Mouse (Mus musculus) yolk sac, embryonic 10.5 days (tissue): ENCODE measurements at regions not wholly inside any gene's neighbourhood (a gene's known extent, or its start where the extent isn't known, plus 50 kb on each side); places are given as distances from the start of the nearest gene placed in this dataset.

ENCODE experiments used
- DNase-seq: peaks from one replicate; pipeline ENCODE4 v3.0.0-alpha.2; 2017; ENCODE audit warnings: low spot score

DNA sequence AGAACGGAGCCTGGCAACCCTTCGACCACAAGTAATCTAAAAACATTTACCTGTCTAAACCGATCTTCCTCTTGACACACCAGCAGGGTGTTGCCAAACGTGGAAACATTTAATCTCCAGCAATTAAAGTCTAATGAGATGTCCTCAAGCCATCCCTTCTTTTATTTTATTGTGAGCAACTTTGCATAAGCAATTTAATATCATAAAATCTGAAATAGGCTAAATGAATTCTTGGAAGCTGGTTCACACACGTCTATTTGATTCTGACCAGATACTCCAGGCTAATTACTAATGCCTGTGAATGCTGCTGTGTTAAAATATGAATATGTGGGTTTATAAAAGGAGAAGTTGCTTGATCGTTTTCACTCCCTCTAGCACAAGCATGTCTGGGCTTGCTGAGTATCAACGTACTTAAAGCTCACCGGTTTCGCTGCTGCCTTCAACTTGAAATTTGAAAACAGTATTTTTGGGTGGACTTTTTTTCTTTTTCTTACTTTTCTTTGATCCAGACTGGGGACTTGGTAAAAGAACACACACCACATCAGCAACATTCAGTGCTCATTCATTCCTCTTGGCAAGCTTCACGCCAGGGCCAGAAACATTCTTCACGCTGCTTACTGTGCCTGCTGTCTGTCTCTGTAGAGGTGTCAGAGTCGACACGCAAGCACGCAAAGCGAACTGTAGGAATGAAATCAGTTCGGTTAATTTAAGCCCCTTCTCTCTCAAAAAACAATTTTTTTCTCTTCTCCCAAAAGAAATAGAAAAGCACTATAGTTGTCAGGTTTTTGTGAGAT is 194.4 kb downstream of the Npr3 start:
- no peak for DNase-seq

DNA sequence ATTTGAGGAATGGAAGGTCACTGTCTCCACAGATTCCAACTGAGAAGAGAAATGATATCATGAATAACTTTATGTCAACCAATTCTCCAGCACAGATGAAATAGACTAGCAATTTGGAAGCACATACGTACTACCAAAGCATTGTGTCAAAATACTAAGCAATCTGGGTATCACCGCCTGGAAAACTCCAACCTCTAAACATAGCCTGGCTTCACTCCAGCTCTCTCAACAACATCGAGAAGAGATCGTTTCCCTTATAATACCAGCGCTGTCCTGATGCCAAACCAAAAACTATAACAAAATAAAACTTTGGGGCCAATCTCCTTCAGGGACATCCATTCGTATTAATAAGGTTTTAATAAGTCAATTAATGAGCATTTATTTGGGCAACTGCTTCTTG is 205.8 kb downstream of the Npr3 start:
- DNase-seq, result no peak

DNA sequence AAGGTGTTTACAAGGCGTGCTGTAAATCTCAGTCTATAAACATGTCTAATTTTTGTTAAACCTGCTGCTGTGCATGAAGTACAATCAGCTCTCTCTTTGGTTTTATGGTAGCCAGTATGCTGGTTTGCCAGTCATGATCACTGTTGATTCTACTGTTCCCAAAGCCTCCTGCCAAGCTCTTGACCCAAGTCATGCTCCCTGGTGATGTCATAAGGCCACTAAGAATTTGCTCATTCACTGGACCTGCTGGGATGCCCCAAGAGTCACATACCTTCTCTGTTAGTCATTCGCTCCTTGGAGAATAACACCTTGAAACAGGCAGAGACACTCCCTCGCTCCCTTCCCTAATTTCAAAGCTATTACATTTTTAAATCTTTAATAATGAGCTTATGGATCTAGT is 207.2 kb downstream of the Npr3 start:
- DNase-seq, result no peak

DNA sequence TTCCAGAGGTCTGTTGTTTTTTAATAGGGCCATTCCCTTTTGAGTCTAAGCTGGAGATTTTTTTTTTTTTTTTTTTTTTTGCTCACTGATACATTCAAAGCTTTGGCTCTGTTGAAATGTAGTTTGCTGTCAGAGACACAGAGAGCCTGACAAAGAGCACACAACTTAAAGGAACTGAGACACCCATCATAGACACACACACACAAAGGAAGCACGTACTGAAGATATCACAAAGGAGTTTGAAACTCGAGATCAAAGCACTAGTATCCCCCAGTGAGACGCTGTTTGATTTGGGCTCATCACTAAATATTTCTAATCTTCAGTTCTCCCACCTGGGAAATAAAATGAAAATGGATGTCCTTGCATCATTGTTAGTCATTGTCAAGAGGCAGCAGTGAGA is 210.0 kb downstream of the Npr3 start:
- DNase-seq, result no peak

DNA sequence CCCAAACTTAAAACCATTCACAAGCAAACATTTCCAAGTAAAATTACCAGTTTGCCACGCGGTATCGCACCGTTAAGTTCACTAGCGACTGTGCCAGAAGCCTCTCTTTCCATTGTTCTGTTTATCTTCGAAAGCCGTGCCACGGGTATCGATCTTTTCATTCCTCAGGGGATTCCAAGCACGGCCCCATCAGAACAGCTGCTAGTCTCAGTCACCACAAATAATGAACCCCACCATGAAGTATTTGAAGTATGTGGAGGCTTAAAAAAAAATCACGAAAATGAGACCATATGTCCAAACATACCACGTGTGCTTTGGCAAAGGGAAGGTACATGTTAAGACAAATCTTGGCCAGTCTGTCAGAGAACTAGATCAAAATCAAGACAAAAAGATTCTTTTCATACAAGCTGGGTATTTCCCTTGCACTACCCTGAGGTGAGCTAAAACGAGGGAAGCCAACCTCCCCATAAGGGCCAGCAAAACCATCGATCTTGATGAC is 213.3 kb downstream of the Npr3 start:
- DNase-seq, result no peak

DNA sequence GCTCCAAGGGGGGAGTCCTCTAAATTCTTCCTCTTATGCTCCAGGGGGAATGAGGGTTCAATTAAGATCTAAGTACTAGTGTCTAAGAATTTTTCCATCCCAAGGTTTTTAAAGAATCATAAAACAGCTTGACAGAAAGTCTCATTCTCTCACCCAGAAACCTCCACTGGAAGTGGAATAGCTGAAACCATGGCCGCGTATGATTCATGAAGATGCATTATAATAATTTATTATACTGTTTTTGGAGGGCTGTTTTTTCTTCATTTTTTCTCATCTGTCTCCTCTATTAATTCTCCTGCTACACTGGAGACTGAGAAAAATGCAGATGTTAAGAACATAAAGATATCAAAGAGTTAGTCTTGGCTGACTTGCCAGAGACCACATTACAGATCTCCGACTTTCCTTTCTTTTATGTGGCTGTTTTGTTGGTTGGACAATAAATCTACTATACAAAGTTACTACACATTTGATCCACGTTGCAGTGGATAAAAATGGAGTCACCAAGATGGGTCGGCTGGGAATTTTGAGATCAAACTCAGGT is 242.2 kb downstream of the Npr3 start:
- no peak for DNase-seq

DNA sequence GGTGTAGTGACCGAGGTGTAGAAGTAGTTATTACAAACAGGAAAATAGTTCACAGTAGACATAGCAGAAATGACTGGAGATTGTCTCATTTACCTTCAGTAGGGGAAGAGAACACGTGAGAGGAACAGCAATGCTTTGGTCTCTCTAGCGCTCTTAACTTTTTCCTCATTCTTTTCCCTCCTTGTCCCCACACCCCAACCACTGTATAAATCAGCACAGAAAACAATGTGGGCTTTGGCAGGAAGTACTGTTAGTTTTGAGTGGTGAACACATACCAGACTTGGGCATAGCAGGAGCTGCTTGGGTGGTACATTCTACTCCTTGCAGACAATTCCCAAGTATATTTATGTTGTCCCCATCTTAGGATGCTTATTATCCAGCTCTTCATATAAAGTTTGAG is 251.9 kb downstream of the Npr3 start:
- no peak for DNase-seq

DNA sequence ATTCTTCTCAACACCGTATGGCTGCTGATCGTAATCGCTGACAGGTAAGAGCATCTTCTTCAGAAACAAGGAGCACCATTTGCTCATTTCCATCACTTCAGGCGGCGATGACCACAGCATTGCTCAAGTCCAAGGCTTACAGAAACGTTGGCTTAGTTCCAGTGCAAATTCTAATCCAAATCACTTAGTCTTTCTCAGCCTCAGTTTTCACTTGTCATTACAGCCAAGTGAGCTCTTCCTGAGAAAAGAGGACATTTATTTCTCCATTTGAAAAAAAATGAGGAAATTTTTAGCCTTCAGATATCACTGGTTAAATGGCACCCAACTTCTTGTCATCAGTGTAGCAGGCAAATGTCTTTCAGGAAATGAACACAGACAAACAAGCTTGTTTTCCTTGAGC is 246.8 kb upstream of the Tars start:
- no peak for DNase-seq

DNA sequence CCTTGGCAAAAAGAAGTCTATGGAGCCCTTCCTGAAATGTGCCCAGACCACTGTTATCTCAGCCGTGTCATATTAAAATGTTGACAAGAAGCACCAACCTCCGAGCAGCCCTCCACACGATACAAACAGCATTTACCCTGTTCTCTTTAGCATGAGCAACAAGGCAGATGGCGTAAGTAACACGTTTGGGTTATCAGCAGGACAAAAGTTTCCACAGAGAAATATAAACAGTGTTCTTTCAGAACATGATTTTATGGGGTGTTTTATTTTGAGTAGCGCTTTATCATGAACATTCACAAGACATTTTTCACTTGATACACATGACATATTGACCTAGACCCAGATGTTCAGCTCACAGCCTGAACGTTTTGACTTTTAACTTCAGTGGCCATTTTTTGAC is 245.3 kb upstream of the Tars start:
- DNase-seq, result no peak

DNA sequence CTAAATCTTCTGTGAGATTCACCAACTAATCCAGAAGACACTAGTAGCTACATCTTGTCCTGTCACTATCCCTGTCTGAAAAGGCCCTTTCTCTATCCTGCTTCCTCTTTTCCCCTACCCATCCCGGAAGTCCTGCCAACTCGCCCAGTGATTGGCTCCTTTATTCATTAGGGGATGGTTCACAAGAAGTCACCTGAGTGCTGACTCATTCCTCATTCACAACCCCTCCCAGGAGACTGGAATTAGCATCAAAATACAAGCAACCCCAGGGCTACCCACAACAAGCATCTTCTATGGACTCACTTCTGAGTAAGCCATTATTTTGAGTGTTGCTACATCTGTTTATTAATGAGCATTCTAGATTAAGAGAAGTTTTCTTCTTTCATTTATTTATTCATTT is 231.2 kb upstream of the Tars start:
- DNase-seq, result no peak

DNA sequence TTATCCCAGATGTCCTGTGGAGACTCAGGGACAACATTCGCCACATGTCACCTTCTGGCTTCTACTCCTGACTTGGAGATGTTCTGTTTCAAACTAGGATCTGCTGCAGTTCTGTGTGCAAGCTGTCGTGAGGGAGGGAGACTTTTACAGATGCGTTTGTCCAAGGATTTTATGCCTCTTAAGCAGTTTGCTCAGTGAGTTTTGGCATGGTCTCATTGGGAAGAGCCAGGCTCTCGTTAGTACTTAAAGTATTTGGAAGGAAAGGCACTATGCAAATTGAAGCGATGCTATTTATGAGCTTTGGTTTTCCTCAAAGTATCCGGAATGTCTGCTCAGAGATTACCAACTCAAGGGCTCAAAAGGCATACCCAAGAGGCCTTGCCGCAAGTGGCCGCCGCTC is 227.0 kb upstream of the Tars start:
- no peak for DNase-seq

DNA sequence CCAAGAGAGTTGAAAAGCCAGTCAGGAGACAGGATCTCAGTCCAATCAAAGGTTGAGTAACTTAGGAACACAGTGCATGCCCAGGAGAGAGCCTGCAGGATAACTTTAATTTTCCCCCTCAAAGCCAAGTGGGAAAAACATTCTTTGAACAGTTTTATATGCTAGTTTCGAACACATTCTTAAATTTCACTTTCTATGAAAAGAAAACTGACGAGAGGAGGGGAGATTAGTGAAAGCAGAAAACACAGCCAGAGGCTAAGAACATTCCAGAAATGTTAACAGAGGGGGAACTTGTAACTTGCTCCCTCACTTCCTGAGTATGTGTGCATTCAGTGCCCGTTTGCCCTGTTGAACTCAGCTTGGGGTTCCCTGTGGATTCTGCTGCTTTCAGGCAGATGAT is 213.0 kb upstream of the Tars start:
- DNase-seq, result no peak

DNA sequence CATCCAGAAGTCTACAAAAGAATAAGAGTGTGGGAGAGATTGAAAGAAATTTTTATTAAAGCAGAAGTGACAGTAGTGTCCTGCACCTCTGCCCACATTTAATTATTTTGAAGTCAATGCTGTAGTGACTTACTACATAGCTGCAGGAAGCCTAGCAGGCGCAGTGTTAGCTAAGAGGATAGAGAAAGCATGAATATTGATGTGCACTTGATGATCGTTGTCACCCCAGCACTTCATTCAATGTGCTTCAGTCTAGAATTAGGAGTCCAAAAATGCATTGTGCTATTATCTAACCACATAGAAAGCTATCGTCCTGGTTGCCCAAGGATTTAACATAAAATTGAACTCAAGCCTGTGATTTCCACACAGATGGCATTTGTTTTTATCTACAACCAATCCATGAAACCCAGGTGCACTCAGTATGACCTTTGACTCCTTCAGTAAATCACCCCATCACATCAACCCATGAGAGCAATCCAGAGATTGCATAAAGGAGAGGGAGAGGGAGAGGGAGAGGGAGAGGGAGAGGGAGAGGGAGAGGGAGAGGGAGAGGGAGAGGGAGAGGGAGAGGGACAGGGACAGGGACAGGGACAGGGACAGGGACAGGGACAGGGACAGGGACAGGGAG is 210.7 kb upstream of the Tars start:
- no peak for DNase-seq

DNA sequence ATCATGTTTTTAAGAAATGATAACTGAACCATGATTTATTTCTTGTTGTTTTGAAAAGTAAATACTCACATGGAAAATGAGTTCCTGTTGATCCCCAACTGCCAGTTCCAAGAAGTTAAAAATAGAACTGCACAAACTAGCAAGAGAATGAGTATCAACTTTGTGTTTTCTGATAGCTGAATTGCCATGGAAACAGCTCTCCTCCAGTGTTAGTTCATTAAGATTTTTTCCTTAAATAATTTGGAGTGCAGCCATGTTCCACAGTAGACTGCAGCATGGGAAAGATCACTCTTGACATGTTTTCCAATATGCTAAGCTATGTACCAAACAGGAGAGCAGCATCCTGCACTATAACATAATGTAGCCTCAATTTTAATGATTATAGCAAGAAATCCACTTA is 208.0 kb upstream of the Tars start:
- no peak for DNase-seq

DNA sequence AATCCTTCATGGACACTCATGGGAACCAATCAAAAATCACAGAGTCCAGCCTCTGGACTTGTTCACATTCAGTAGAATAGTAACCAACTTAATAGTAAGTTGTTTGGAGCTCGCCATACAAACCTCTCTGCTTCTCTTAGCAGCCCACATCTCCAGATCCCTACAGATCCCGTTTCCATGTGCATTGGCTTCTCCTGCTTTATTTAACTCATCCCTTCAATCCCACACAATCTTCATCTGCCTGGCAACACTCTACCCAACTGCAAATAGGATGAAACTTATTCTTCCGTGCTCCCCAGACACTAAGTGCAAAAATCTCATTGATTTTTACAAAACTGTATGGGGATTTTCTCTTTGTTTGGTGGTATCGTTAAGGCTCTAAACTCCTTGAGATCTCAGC is 206.2 kb upstream of the Tars start:
- DNase-seq, result no peak

DNA sequence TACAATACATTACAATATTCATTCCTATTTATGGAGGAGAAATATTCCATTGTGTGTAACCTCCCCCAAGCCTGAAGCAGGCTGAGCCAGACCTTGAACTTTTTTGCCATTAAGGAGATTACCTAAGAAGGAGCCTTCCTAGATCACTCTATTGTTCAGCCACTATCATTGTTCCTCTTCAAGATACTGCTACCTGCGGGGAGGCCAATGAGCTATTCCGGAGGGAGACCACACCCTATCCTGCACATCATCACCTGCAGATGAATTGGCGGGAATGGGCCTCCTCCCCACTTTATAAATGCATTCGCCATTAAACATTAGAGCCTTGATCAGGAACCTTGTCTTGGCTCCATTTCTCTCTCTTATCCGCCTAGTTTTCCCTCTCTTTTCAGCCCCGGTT is 197.6 kb upstream of the Tars start:
- no peak for DNase-seq

DNA sequence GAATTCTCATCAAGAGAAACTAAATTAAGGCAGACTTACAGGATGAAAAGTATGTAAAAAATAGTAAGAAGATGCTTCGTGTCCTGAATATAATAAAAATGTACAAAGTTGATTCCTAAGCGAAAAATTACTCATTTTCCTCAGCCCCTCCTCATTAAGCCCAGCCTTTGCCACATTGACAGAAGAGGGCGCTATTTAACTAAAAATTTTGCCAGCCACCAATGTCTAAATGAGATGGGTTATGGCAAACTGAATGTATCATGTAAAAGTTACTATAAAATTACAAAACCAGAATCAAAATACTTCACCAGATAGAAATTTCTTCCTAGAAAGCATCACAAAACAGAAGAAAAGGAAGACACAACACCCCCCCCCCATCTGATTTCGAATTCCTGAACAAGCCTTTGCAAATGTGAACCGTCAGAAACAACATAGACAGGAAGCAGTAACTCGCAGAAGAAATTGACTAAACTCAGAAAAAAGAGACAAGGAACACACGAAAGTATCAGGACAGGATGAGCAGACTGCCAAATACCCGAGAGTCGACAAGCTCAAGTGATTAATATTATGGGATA is 191.2 kb upstream of the Tars start:
- DNase-seq, result peak; percentile 16

DNA sequence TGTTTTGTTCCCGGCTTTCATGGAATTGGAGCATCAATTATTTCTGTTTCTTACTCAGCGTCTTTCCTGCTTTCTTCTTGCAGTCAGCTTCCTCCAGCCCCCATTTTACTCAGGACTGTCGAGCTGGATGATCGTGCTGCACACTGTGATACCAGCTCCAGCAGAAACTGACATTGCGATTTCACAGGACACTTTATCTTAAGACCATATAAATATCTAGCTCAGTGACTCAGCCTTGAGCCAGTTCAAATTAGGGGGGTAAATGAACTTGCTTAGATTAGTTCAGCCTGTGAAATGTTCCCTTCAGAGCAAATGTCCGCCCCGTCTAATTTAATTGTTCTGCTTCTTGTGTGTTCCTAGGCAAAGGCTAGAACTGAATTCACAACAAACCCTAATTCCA is 190.3 kb upstream of the Tars start:
- no peak for DNase-seq

DNA sequence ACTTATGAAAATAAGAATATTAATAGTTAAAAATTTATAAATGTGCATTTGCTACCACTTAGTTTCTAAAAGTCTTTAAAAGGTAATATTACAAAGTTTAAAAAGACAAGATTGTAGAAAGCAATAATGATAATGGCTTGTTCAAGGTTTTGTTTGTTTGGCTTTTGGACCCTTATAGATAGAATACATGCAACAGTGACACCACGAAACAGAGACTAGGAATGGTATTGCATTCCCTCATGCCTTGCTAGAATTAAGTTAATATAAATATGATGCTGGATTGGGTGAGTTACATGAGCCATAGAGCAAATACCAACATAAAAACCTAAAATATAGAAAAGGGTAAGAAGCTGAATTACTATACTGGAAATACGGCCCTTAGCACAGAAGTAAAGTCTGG is 186.9 kb upstream of the Tars start:
- no peak for DNase-seq

DNA sequence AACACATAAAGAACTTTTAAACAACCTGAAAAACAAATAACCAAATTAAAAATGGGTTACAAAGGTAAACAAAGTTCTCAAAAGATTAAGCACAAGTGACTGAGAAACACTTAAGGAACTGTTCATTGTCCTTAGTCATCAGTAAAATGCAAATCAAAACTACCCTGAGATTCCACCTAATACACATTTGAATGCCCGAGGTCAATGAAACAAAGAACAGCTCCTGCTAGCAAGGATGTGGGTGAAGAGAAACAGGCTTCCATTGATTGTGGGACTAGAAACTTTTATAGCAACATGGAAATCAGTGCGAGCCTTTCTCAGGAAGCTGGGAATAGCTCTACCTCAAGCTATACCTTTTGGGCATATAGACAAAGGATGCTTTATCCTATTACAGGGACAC is 184.7 kb upstream of the Tars start:
- no peak for DNase-seq

DNA sequence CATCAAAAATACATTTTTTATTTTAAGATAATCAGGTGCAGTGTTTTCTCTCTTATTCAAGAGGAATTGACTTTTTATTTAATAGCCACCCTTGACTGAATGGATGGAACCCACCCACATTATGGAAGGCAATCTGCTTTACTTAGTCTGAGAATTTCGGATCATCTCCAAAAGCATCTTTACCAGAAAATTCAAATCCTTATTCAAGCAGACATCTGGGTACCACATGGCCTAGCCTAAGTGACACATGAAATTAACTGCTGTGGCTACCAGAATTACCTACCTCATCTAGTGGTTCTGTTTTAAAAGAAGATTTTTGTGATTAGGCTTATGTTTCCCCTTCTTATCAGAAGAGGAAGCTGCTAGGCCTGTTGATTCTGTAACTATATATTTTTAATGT is 178.9 kb upstream of the Tars start:
- no peak for DNase-seq

DNA sequence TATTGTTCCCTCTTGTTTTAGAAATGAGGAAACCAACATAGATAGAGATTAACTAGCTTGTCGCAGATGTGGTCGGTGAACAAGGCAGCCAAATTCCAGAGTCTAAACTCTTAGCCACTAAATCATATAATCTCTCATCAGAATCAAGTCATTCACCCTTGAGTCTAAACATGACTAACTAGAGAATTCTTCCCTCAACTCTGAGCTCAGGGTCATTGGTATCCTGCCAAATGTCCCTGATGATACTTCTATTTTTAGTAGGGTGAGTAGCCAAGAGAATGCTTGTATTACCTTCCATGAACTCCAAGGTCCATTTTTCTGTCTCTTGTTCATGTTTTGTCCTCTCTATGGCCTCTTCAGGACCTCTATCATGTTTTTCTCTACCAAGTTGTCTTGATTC is 174.9 kb upstream of the Tars start:
- DNase-seq, result no peak

DNA sequence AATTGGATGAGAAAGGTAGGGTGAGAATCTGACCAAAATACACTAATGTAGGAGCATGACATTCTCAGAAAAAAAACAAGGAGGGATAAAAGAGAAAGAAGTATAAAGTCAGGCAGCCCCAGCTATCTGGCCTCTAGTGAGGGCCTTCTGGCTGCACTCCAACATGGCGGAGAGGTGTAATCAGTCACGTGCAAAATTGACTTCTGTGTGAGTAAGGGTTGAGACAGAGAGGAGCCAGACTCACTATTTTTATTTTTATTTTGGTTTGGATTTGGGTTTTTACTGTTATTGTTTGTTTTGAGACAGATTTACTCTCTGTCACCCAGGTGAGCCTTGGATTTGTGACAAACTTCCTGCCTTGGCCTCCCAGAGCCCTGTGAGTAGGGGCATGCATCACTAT is 174.0 kb upstream of the Tars start:
- DNase-seq, result no peak
